Mouse (Mus musculus) urinary bladder, postnatal 14 days (tissue): Measurements from ENCODE around the gene Sos1.

Experiments
- DNase-seq: peaks from one replicate; pipeline ENCODE4 v3.0.0; 2021; ENCODE audit warnings: low spot score

Sos1 gene

DNA sequence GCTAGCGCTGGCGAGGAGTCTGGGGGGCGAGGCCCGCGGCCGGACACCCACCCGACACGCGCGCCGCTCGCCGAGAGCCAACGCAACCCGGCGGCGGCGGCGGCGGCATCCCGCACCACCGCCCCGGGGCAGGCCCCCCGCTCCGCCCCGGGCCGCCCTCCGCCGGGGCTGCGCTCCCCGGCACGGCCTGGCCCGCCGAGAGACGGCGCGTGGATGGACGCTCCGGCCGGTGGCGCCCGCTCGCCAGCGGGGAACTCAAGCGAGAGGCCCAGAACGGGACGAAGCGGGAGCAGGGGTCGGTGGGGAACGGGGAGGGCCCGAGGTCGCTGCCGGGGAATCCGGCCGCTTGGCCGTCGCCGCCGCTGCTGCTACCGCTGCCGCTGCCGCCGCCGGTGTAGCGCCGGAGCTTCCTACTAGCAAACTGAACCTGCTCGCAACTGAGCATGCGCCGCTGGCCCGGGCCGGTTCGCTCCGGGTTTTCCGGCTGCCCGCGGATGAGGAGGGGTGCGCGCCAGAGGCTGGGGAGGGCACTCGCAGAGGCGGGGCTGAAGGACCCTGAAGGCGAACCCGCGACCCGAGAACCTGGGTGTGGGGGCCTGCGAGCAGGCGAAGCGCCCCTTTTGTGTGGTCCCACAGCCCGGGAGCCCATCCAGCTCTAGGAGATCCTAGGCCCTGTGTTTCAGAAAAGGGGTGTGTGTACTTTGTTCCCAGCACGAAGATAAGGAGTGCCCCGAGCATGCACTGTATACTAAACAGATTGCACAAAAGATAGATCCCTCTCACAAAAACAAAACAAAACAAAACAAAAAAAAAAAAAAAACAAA, at the start of gene Sos1:
TSS of gene Sos1 (minus strand) at position 423 of the 824 bp plus-strand sequence.
- peak; percentile 97 for DNase-seq

DNA sequence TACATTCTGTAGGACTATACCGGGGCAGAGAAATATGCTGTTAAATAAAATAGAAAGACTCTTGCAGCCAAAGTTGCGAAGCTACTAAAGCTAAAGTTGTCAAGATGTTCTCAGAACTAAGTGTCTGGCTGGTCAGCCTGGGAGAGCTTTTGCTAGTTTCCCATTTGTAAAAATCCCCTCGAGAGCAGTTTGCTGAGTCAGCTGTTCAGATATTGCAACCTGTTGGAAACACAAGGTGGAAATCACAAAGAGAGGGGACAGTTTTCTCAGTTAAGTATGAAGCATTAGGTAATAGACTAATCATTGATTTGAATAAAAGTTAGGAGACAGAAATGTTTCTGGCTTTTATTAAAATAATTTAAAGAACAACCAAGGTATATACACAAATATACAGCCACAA, 43.0 kb upstream of the Sos1 start:
- no peak for DNase-seq

DNA sequence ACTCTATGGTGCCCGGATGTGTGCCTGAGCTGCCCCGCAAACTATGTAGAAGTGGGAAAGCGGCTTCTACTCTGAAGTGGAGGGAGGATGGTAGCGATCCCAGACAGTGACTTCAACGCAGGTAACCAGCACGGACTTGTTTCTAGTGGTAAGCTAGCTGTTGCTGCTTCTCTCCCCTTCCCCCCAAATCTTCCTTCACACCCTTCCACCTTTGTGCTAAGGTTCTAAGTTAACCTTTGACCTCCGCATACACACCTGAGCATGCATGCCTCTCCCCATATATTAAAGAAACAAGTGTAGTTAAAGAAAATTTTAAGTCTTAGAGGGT, 41.9 kb upstream of the Sos1 start:
- DNase-seq: no peak

DNA sequence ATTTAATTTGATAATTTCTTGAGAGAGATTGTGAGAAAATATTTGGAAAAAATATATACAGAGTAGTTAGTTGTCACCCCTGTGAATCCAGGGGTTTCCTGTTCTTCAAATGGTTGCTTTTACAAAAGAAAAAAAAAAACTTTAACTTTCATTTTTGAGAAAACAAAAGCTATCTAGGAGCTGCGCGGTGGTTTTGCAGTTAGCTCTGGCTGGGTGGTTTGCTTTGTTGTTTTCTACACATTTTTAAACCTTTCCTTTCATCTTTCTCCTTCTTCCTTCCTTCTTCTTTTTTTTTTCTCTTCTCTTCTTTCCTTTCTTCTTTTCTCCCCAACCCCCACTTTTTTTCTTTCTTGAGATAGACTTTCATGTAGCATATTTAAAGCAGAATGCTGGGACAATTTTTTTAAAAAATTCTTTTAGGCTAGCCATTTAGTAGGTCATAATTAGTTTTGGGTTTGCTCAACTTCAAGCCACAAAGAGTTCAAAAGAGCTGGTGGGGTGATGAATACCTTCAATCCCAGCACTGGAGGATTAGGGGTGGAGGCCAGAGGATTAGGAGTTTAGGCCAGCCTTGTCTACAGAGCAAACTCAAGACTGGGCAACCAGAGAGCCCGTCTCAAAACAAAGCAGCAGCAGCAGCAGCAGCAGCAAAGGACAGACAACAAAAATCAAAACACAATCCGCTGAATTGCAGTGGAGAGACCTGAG, 41.4 kb upstream of the Sos1 start:
- no peak for DNase-seq

DNA sequence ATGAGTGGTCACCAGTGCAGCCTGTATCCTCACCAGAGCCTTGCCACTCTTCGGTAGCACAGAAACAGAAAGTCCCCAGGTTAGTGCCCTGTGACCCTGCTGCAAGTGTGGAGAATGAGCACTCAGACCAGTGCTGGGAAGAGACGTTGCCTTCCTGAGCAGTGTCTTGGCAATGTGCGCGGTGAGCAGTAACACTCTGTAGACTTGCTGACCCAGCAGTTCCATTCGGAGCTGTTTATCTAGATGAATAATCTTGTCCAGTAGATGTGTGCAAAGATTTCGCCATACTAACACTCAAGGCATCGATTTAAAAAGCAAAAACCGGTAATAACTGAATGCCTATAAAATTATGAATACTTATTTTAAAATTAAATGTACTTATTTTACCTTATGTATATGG, 40.3 kb upstream of the Sos1 start:
- no peak for DNase-seq

DNA sequence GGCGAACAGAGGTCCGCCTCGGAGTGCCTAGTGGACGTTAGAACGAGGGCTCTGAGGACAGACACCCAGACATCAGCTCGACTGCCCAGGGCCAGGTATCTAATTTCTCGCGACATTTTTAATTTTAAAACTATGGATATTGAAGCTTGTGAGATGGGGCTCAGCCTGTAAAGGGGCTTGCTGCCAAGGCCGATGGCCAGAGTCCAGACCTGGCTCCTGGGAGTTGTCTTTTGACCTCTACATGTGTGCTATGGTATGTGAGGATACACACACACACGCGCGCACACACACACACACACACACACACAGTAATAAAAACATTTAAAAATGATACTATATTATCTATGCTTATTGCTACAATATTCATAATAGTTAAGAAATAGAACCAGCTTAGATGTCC, 38.6 kb upstream of the Sos1 start:
- no peak for DNase-seq

DNA sequence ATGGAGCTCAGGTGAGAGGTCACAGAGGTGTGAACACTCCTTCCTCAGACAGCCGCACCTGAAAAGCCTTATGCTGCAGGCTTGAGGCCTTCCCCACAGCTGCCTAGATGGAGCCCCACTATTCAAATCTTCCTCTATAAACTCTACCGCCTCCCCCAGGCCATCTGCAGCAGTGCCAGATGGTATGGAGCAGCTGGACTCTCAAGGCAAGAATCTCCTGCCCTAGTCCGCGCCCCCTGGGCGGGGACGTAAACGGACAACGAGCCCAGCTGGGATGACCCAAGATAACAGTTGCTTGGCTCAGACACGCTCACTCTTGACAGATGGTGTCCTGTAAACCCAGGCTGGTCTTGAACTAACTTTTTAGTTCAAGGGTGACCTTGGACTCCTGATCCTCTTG, 37.0 kb upstream of the Sos1 start:
- no peak for DNase-seq

DNA sequence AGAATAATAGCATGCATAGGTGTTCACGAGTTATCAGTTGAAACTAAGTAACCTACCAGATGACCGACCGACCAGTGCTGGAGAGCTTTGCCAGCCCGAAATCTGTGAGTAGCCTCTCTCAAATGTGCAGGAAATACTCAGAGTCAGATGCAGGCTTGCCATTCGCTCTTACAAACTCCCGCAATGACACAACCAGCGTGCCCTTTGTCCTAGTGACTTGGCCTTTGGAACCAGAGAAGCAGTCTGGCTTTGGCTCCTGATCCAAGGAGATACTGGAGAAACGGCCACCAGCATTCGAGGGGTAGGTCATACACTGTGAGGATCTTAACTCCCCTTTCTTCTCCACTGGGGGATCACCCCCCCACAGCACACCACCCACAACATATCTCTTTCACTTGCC, 35.7 kb upstream of the Sos1 start:
- DNase-seq: no peak

DNA sequence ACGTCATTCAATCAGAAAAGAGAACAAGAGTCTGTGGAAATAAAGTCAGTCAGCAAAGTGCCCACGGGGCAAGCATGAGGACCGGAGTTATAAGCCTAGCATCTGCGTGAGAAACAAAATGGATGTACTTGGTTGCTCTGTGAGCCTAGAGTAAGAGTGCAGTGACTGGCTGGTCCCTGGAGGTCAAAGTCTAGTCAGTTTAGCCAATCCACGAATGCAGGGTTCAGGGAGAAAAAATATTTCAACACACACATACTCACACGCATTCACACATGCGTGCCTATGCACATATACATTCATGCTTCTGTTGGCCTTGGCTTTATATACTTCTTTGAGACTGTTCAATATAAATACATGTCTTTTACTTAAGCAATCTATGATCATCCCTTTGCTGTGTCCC, 35.3 kb upstream of the Sos1 start:
- no peak for DNase-seq

DNA sequence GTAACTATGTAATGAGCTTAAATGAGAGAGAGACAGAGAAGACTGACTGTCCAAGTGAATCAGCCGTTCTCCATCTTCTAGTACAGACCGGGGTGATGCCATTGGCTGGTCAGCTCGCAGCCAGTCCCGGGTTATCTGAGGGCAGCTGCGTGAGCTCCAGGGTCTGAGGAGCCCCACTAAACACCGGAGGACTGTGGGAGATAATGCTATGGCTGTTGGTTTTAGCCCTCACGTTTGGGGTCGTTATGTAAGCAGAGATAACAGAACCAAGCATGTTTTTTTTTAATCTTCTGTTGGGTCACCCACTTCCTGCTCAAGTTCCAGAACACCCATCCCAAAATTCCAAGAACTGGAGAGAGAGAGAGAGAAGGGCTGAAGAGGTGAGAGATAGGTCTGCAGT, 33.5 kb upstream of the Sos1 start:
- DNase-seq: no peak

DNA sequence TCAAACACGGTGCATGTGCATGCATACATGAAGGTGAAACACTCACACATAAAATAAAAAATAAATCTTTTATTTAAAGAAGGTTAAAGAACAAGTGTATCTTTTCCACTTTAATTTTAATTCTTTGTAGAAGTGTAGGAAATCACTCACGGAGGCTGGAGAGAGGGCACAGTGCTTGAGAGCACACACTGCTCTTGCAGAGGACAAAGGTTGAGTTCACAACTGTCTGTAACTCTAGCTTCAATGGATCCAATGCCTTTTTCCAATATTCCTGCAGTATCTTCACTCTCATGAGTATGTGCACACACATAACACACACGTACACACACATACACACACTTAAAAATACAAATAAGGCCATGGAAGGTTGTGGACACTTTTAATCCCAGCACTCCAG, 30.2 kb upstream of the Sos1 start:
- no peak for DNase-seq

DNA sequence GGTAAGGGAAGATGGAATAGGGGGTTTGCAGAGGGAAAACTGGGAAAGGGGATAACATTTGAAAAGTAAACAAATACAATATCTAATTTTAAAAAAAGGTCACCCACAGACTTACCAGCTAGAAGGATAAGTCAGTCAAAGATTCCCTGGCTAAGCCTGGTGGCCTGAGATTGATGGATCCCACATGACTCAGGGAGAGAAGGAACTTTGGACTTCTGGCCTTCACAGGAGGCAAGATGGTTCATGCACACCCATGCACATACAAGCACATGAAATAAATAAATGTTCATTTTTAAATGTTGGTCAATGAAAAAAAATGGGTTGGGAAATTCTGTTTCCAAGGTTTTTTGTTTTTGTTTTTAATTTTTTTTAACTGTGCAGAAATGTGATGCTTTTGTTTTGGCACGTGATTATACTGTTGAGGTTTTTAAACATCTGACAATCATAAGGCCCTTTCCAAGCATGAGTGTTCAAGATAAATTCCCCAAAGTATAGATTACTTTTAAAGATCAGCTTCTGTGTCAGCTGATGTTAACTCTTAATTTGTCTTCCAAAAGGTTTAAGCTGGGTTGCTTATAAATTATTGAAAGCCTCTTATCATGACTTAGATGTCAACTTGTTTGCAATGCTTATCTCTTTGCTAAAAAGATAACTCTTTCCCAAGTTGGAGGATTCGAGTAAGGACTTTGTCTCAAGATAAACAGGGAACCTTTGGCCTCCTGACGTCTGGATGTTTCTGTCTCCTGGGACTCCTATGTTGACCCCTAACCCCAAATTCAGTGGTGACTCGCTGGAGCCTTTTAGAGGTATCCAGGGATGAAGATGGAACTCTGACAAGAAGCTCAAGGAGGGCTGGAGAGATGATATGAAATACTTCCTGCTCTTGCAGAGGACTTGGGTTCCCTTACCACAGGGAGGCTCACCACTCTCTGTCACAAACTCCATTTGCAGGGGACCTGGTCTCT, 29.5 kb upstream of the Sos1 start:
- DNase-seq: no peak

DNA sequence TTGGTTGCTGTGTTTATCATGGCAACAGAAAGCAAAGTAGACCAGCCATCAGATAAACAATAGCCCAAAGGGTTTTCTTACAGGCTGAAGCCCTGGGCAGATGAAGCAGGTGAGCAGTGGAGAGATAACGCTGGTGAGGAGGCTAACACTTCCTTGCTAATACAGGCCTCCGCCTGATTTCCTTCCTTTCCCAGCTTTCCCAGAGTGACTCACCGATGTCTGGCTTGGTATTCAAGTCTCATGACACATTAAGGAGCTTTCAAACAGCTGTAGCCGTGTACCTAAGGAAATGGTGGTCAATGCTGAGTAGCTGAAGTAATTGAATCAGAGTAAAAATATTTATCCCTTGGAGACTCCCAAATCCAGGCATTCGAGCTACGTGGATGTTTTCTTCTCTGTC, 25.5 kb upstream of the Sos1 start:
- DNase-seq: no peak

DNA sequence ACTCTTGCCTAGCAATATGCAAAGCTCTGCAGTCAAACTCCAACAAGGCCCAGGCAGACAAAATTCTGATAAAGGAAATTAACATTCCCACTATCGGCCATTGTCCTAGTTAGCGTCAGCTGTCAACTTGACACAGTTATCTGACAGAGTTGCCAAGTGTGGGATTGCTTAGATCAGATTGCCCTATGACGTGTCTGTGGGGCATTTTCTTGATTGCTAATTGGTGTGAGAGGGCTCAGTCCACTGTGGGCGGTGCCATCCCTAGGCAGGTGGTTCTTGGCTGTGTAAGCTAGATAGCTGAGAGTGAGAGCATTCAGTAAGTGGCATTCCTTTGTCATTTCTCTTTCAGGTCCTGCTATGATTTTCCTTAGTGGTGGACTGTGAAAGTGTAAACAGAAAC, 25.1 kb upstream of the Sos1 start:
- DNase-seq: no peak

DNA sequence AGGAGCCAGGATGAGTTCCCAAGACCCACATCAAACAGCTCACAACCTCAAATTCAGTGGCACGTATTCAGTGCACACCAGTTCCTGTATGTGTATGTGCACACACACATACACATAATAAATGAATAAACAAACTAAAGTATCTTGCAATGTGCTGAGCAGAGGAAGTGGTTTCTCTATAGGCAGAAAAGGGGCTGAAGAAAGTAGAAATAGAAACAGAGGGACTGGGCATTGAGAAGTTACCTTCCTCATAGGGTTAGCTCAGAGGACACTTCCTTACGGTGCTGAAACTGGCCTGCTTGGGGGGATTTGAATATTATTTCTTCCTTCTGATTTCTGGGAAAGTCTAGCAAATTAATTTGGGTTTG, 21.5 kb upstream of the Sos1 start:
- no peak for DNase-seq

DNA sequence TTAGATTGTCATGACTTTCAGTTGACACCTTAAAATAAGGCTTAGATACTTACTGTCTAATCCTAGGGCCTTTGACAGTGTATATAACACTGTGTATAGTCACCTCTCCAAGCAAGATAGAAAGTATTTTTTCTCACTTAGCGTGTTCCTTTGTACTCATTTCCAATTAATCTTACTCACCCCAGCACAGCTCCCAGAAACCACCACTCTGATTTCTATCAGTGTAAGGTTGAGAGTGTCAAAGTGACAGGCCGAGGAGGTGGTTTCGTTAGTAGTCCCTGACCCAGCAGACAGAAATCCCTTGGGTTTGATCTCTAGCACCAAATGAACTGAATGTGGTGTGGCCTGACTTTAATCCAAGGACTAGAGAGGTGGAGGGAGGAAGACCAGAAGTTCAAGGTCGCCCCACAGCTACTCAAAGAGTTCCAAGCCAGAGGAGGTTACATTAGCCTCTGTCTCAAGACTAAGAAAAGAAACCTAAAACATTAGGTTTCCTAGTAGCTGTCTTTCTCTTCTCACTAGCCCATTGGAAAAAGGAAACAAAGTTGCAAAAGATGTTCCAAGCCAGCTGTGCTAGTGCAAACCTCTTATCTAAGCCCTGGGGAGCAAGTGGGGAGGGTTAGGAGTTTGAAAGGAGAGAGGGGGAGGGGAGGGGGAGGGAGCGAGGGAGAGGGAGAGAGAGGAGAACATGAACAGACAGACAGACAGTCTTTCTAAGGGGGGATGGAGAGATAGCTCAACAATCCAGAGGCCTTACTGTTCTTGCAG, 21.0 kb upstream of the Sos1 start:
- DNase-seq: no peak

DNA sequence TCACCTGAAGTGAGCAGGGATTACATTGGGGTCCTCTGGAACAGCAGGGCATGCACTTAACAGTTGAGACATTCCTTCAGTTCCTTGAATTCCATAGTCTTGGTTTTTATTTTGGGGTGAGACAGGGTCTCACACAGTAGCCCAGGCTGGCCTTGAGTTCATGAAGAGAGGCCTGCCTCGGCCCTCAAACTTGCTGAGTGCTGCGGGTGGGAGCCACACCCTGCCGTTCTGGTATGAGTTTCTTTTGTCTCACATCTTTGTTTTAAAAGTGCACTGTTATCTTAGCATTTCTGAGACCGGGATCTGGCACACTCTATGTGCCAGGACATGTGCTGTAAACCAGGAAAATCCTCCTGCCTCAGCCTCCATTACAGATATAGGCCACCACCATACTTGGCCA, 19.8 kb upstream of the Sos1 start:
- no peak for DNase-seq

DNA sequence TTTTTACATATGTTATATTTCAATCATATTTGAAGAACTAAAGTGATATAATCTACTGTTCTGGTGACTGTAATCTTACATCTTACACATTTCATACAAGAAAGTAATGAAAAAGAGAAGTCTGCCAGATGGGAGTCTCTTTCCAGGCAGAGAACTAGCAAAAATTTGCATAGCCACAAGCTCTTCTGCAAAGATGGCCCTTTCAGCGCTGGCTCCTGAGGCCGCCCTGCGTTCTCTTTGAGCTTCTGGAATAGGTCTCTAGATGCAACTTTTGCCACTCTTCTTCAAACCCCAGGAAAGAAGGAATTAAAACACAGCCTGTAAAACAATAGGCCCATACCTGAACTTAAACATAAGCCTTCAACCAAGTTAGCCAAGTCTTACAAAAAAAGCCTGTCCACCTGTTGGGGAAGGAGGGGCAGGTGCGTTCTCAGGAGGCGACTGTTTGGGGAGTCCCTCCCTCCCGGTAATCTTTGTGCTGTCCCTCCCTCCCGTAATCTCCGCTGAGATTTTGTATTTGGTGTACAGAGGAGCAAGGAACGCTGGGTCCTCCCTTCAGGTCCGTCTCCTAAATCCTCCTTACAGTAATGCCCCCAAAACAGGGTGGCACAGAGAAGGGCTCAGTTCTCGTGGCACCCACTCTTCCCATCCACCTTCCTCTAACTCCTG, 18.5 kb upstream of the Sos1 start:
- no peak for DNase-seq

DNA sequence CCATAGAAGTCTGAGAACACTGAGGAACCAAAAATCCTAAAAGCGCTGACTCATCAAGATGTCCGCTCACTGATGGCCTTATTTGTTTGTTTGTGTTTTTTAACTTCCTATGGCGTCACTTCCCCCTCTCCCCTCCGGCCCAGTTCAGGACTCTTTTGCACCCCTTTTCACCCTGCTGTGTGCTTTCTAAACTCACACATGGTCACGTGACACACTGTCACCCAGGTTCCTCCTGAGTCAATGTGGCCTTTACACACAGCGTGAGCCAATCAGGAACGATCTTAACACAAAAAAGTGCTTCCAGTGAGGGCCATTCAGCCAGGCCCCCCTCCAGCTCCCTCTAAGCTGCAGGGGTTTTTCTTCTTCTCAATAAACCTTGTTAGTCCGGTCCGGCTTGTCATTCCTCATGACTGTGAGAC, 16.9 kb upstream of the Sos1 start:
- DNase-seq: no peak

DNA sequence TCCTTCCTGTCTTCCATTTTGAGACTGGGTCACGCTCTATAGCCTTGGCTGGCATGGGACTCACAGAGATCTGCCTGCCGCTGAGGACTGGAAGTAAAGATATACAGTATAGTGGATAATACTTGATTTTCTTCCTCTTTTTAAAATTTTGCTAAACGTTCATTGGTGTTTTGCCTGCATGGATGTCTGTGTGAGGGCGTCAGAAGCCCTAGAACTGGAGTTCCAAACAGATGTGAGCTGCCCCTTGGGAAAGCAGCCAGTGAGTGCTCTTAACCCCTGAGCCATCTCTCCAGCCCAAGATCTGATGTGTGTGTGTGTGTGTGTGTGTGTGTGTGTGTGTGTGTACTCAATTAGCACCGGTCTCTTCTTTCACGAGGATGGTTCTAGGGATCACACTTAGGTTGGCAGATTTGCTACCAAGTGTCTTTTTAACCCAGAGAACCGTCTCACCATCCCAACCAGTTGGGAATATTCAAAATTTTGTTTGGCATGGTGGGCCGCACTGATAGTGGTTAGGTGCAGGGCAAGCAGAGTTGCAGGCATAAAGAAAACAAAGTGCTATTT, 16.4 kb upstream of the Sos1 start:
- DNase-seq: no peak

DNA sequence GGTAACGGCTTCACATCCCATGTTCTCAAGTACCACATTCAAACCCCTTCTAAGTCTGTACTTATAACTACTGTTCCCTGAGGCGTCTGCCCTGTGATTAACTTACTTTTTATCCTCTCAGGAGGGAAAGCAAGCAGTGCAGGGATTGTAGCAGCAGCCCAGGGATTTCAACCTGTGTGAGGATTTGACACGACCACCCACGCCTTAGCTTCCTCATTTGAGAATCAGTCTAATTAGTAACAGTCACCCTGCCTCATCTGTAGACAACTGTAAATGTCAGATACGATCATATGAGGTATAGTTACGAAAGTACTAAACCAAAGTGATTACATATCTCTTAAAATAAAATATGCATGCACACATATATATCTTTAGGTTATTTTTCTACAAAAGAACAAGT, 15.9 kb upstream of the Sos1 start:
- DNase-seq: no peak
